Mouse (Mus musculus) midbrain, postnatal 0 days (tissue): ENCODE data around the gene Tial1. TPM values are rescaled to one million over a fixed set of nuclear protein-coding genes. Genes with fewer than 3 reads are reported as not detected.

Experiments used
- ATAC-seq: fragments of 200-750 bp; cut with Nextera tagmentation; 2 replicates; pipeline ENCODE4 v1.8.0; 2017; ENCODE audit warnings: moderate number of reproducible peaks, mild to moderate bottlenecking, moderate TSS enrichment, moderate library complexity; ENCODE audit not compliant: low FRiP score
- DNase-seq: peaks from one replicate; pipeline ENCODE4 v3.0.0-alpha.2; 2015; ENCODE audit warnings: low spot score
- H3K27ac ChIP-seq: fragments of 300-500 bp; sonication (generic); 2 replicates; pipeline ENCODE4 v1.5.1; 2014; ENCODE audit warnings: low read depth, mild to moderate bottlenecking, low read length, mixed read lengths
- H3K27me3 ChIP-seq: fragments of 300-500 bp; sonication (generic); 2 replicates; pipeline ENCODE4 v1.6.1; 2014; ENCODE audit warnings: low read length, control low read depth, mixed read lengths; ENCODE audit not compliant: insufficient read depth
- H3K36me3 ChIP-seq: fragments of 300-500 bp; sonication (generic); 2 replicates; pipeline ENCODE4 v1.6.1; 2014; ENCODE audit warnings: low read length, control low read depth, mixed read lengths; ENCODE audit not compliant: insufficient read depth
- H3K4me1 ChIP-seq: fragments of 300-500 bp; sonication (generic); 2 replicates; pipeline ENCODE4 v1.6.1; 2014; ENCODE audit warnings: mild to moderate bottlenecking, control low read depth, antibody characterized with exemption, low read length, mixed read lengths; ENCODE audit not compliant: insufficient read depth
- H3K4me2 ChIP-seq: fragments of 300-500 bp; sonication (generic); 2 replicates; pipeline ENCODE4 v1.6.1; 2014; ENCODE audit warnings: low read depth, mild to moderate bottlenecking, low read length, mixed read lengths; ENCODE audit not compliant: poor library complexity, severe bottlenecking
- H3K4me3 ChIP-seq: fragments of 300-500 bp; sonication (generic); 2 replicates; pipeline ENCODE4 v1.5.1; 2014; ENCODE audit warnings: low read depth, mild to moderate bottlenecking, low read length, moderate library complexity
- H3K9ac ChIP-seq: fragments of 300-500 bp; sonication (generic); replicated peaks from 2 replicates; pipeline ENCODE4 v1.6.1; 2014; ENCODE audit warnings: mild to moderate bottlenecking, low read length, moderate library complexity, mixed read lengths; ENCODE audit not compliant: poor library complexity, severe bottlenecking
- H3K9me3 ChIP-seq: fragments of 300-500 bp; sonication (generic); 2 replicates; pipeline ENCODE4 v1.6.1; 2016; ENCODE audit warnings: low read length, control low read depth
- CTCF ChIP-seq: IDR thresholded peaks from 2 replicates; pipeline ENCODE4 v1.5.1; 2016; ENCODE audit warnings: antibody characterized with exemption, mild to moderate bottlenecking
- WGBS: fragments of 180-500 bp; shearing (Covaris S2); extraction: QIAGEN DNeasy Blood & Tissue Kit; methylation state at CpG from one replicate; pipeline ENCODE4 v1.1.7; 2014; 5-methylcytosine and 5-hydroxymethylcytosine counted together
- microRNA-seq: library from miRNA; unstranded; fragments of <30 nt; microRNA quantifications from one replicate; pipeline ENCODE4, GENCODE M21; 2016; ENCODE audit warnings: borderline number of aligned reads
- polyA plus RNA-seq: library from polyadenylated mRNA; unstranded; fragments of >200 nt; fragmentation: Nextera tagmentation; extraction: Ambion mirVana; gene quantifications from 2 replicates; pipeline ENCODE4 v1.2.1, GENCODE M21; 2015
- total RNA-seq: library from RNA; depleted of rRNA; stranded (reverse); fragments of >200 nt; gene quantifications from 2 replicates; pipeline ENCODE4 v1.2.3, GENCODE M21; 2014; rRNA removed

The Tial1 gene
- total and polyA plus RNA-seq, 2 experiments from 2014 or later, result 29.9 to 47.2 TPM

DNA sequence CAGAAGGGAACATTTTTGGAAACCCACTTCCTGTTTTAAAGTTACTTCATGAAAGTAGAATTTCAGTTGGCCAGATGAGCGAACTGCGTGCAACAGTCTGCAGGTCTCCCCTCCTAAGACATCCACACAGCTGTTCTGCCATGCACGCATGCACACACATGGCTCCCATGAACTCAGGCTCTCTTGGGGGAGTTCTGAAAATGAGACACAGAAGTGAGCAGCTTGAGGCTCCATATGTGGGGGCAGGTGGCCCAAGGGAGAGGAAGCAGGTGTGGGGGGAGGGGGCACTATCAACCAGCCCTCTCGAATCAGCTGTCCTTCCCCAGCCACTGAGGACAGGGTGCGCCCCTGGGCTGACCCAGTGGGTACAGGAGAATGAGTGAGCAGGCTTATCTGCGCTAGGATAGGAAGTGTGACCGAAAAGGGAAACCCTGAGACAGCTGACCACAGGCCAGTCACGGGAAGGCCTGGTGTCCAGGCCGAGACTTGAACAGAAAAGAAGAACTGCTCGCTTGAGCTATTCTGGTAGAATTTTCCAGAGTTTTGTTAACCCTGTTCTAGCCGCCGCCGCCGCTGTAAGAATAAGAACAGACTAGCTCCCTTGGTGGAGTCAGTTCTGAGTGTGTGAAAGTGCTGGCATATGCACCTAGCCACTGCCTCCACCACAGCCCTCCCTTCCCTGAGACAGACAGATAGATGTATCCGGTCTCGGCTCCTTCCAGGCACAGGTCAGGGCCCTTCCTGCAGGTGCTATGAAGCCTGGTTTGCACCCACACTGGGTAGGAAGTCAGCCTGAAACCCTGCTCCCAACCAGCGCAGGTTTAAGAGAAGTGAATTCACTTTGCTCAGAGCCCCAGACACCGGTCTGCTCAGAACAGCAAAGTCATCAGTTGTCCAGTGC lies 69.2 kb downstream of the Tial1 start:
- Histone ChIP-seq H3K4me2 (no peak overlapping the region), H3K27ac (no peak overlapping the region), H3K27me3 (no peaks in the 10 kb centered on the region), H3K4me3 (no peak overlapping the region), H3K9ac (no peak overlapping the region), H3K36me3 (no peaks in the 10 kb centered on the region), H3K9me3 (no peaks in the 10 kb centered on the region), H3K4me1 (no peaks in the 10 kb centered on the region)
- ATAC-seq (no peak), DNase-seq (no peak)
- no peak for TF ChIP-seq CTCF
- WGBS, result 83% methylated on average over 18 of the region's 18 CpGs

DNA sequence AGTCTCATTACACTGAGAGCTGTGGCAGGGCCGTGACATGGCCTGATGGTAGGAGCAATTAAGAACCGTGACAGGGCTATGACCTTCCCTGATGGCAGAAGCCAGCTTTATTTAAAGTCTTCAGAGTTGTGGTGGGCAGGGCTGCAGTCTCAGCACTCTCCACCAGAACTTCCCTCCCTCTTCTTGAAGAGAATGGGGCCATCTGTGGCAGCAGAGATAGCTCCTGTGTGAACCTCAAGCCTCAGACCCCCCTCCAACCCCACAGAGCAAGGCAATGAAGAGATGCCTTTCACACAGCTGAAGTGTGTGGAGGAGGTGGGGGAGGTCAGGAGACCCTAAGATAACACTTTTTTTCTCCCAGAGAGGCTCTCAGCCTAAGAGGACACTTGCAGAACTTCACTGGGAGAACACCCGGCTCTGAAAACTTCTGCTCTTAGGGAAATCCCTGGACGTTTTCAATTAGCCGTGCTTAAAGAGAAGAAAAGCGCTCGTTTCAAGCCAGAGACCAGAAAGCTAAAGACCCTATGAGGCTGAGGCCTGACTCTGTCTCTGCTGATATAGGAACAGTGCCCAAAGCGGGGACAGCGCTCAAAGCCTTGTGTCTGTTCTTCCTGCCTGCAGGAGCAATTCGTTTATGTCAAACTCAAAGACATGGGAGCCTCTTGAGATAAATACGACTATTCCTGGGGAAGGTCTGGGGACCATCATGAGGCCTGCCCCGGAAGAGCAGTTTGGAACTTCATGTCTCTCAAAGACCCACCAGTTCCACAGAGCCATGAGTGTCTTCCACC lies 70.1 kb downstream of the Tial1 start:
- no peak for TF ChIP-seq CTCF
- Histone ChIP-seq H3K9me3 (no peaks in the 10 kb centered on the region), H3K4me2 (no peak overlapping the region), H3K4me3 (no peak overlapping the region), H3K36me3 (no peaks in the 10 kb centered on the region), H3K9ac (no peak overlapping the region), H3K27ac (no peak overlapping the region), H3K27me3 (no peaks in the 10 kb centered on the region), H3K4me1 (no peaks in the 10 kb centered on the region)
- ATAC-seq (no peak), DNase-seq (no peak)
- WGBS, result 63% methylated on average over 12 of the region's 12 CpGs

Small RNA genes lying within 50 kb of the gene (microRNA-seq; reads per million reads assigned to microRNA genes)
- gene Gm24365, result not detected

Other genes with a start within 250 kb of the Tial1 start
- 15.0 and 19.9 TPM in 2 replicates for gene Armc5, start 224.4 kb downstream of the Tial1 start, total RNA-seq
- 15.2 and 15.9 TPM in 2 replicates for gene Armc5, start 224.4 kb downstream of the Tial1 start, polyA plus RNA-seq
- gene 9130023H24Rik, start 223.7 kb downstream of the Tial1 start, total RNA-seq, result 3.6 and 6.3 TPM in 2 replicates
- gene 9130023H24Rik, start 223.7 kb downstream of the Tial1 start, polyA plus RNA-seq, result 4.2 and 4.4 TPM in 2 replicates
- gene Tgfb1i1, start 214.9 kb downstream of the Tial1 start, total RNA-seq, result 14.4 and 20.2 TPM in 2 replicates
- gene Tgfb1i1, start 214.9 kb downstream of the Tial1 start, polyA plus RNA-seq, result 18.2 and 23.0 TPM in 2 replicates
- not detected in 2 replicates for gene Slc5a2, start 196.1 kb downstream of the Tial1 start, total RNA-seq
- gene Slc5a2, start 196.1 kb downstream of the Tial1 start, polyA plus RNA-seq, result 0.36 TPM in 1 of 2 replicates, not detected in the other
- 27.7 and 28.0 TPM in 2 replicates for gene BC017158, start 163.5 kb downstream of the Tial1 start, total RNA-seq
- gene BC017158, start 163.5 kb downstream of the Tial1 start, polyA plus RNA-seq, result 17.9 and 18.3 TPM in 2 replicates
- gene Rgs10, start 43.0 kb downstream of the Tial1 start, total RNA-seq, result 77.4 and 84.6 TPM in 2 replicates
- 89.3 and 91.0 TPM in 2 replicates for gene Rgs10, start 43.0 kb downstream of the Tial1 start, polyA plus RNA-seq
- gene Bag3, start 61.9 kb upstream of the Tial1 start, total RNA-seq, result 4.2 and 4.9 TPM in 2 replicates
- 3.7 and 4.0 TPM in 2 replicates for gene Bag3, start 61.9 kb upstream of the Tial1 start, polyA plus RNA-seq
- 424 and 472 TPM in 2 replicates for gene Inpp5f, start 149.6 kb upstream of the Tial1 start, total RNA-seq
- 473 and 503 TPM in 2 replicates for gene Inpp5f, start 149.6 kb upstream of the Tial1 start, polyA plus RNA-seq